Comparison of ENCODE assay signal across 8 mouse cellular contexts in genomic region chr3:58372066-58372904, GRCm38 (mm10). TPM values are rescaled to one million over a fixed set of nuclear protein-coding genes. Genes with fewer than 3 reads are reported as not detected.
DNase-seq lines count a peak whose midpoint lies in the region; ATAC-seq and TF ChIP-seq lines count a peak whose summit lies in the region.

No protein-coding gene starts in this region.

- no peak overlapping the region for H3K9ac ChIP-seq in hindbrain, embryonic 12.5 days
- no peak overlapping the region for H3K9ac ChIP-seq in lung, postnatal 0 days (replicated peaks; ENCODE audit: low read depth)

- peak; percentile 91 for TF ChIP-seq EP300 in lung, postnatal 0 days (IDR thresholded peaks at IDR 0.05)

- H3K36me3 ChIP-seq in hindbrain, embryonic 12.5 days, result no peaks in the 10 kb centered on the region
- H3K36me3 ChIP-seq in lung, postnatal 0 days (ENCODE audit: insufficient read depth, low read length), result no peaks in the 10 kb centered on the region

- 8% methylated on average over 9 of the region's 9 CpGs for WGBS in hindbrain, embryonic 12.5 days
- 3% methylated on average over 9 of the region's 9 CpGs for WGBS in lung, postnatal 0 days

- peak; percentile 85 for ATAC-seq in hindbrain, embryonic 12.5 days (ENCODE audit: low FRiP score)
- ATAC-seq in lung, postnatal 0 days, result peak; percentile 98

- H3K27me3 ChIP-seq in hindbrain, embryonic 12.5 days, result no peaks in the 10 kb centered on the region
- H3K27me3 ChIP-seq in lung, postnatal 0 days (replicated peaks; ENCODE audit: insufficient read depth, low read length), result no peaks in the 10 kb centered on the region

- H3K27ac ChIP-seq in hindbrain, embryonic 12.5 days, result peak overlapping the region; percentile 49; the same call in 1 of the 2 replicates
- H3K27ac ChIP-seq in lung, postnatal 0 days (ENCODE audit: low read length), result peak overlapping the region; percentile 70

- peaks cover 13% of the 10 kb centered on the region for H3K4me1 ChIP-seq in hindbrain, embryonic 12.5 days
- H3K4me1 ChIP-seq in lung, postnatal 0 days (ENCODE audit: insufficient read depth, low read depth, low read length), result peaks cover 9% of the 10 kb centered on the region; the same call in 1 of the 2 replicates

- peak overlapping the region; percentile 6; the same call in 1 of the 2 replicates for H3K4me3 ChIP-seq in hindbrain, embryonic 12.5 days
- H3K4me3 ChIP-seq in lung, postnatal 0 days (ENCODE audit: low read depth, low read length), result 0 out of 2 replicates have a peak overlapping the region, but pooled peaks have one; percentile 2

- no peak for TF ChIP-seq CTCF in lung, postnatal 0 days (IDR thresholded peaks at IDR 0.05)

- no peaks in the 10 kb centered on the region for H3K9me3 ChIP-seq in hindbrain, embryonic 12.5 days (replicated peaks)
- no peaks in the 10 kb centered on the region for H3K9me3 ChIP-seq in lung, postnatal 0 days (ENCODE audit: low read length)

- DNase-seq in NIH3T3 (ENCODE audit: low read depth), result peak; percentile 92
- DNase-seq in cerebellum, adult 8-10 months, result peak; percentile 44
- DNase-seq in forelimb bud, embryonic 11.5 days (ENCODE audit: low read depth, low spot score), result peak; percentile 61
- DNase-seq in layer of hippocampus, adult 9-10 months (ENCODE audit: low spot score), result peak; percentile 40
- DNase-seq in lung, postnatal 0 days (ENCODE audit: low spot score), result peak; percentile 99
- peak; percentile 59 for DNase-seq in retina, postnatal 7 days (ENCODE audit: low read depth, low spot score)
- no peak for DNase-seq in spleen, postnatal 4 days (ENCODE audit: low spot score in 2 of 2)

- peak overlapping the region; percentile 41 for H3K4me2 ChIP-seq in hindbrain, embryonic 12.5 days (replicated peaks)
- peak overlapping the region; percentile 38 for H3K4me2 ChIP-seq in lung, postnatal 0 days (replicated peaks; ENCODE audit: low read depth, low read length)

RNA-seq across cellular contexts. Expression of gene Tsc22d2, which starts 42.2 kb away (rescaled TPM):
- polyA plus RNA-seq in hindbrain, embryonic 12.5 days (2016; fragmentation: Nextera tagmentation; extraction: Ambion mirVana), result 17.0 and 18.9 TPM in 2 replicates
- polyA plus RNA-seq in lung, postnatal 0 days (2015; fragmentation: Nextera tagmentation; extraction: Ambion mirVana), result 8.9 and 10.5 TPM in 2 replicates

Comparison
In these comparisons a context has a peak if more than half of its experiments do, and no peak if none do; other contexts are left out.
1. DNase-seq: peak in NIH3T3 (single experiment), cerebellum, adult 8-10 months (single experiment), forelimb bud, embryonic 11.5 days (single experiment), layer of hippocampus, adult 9-10 months (single experiment), lung, postnatal 0 days (single experiment) and retina, postnatal 7 days (single experiment); none in spleen, postnatal 4 days (0 of 2).